Mouse (Mus musculus) naive thymus-derived CD4-positive, alpha-beta T cell, adult 2 months (primary cell): ENCODE results near the gene Mtch1.
A peak's percentile ranks its signal among the peaks of the same experiment; 100 is the strongest.
"Not testable (repeated sequence)": the region's sequence is repeated elsewhere in the genome, so short reads cannot be mapped to it uniquely, and the experiment has no call there.

ENCODE experiments used
- DNase-seq: peaks from one replicate; pipeline ENCODE4 v3.0.0-alpha.2; 2011; ENCODE audit warnings: low read depth

Gene Mtch1

DNA sequence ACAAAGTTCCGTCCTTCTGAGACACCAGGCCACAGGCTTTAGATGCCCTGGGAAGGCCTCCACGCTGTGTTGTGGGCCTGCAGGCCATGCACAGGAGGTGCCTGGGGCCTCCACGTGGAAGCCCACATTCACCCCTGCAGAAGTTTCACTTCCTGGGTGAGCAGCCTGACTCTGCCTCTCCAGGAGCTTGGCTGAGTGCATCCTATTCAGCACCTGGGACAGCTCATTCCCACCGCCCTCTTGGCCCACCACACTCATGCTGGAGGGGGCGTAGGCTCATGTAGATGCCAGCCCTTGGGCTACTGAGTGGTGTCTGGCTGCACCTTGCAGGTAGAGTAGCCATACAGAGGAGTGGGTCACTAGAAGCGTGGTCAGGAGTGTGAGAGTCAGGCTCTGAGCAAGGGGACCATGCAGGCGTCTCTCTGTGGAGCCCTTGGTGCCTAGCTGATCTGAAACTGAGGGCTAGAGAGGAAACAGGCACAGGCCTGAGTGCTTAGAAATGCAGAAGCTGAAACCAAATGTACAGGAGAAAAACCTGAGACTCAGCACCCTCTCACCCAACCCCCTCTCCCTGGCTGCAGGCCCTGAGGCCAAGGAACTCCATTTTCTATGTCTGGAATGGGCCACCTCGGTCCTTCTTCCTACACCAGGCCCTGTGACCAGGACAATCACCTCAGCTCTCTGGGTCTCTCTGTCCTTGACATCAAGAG is 14.4 kb upstream of the Mtch1 start:
- peak; percentile 40 for DNase-seq

DNA sequence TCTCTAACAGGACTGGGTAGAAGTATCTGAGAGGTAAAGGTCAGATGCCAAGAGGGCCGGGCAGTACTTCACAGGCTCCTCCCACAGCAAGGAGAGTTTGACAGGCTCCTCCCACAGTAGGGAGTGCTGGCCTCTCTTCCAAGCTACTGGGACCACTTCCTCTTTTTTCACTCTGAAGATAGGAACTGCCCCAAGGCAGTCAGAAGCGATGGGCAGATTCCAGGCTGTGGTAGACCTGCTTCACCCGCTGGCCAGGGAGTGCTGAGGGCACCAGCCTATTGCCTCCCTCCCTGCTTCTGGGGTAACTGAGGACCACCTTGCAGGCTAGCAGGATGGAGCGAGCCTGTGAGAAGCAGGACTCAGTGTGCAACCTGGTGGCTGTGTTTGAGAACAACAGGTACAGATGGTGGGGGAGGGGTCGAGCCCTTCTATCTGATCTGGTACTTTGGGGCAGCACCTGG is 13.1 kb upstream of the Mtch1 start, which contains the start of gene Fgd2:
TSS of gene Fgd2 (plus strand) at position 154 of the 461 bp plus-strand sequence.
- DNase-seq: peak; percentile 35

- DNase-seq: no peak
These were observed 11.2 kb upstream of the Mtch1 start for GRCm38 (mm10) chr17:29358928-29359327.

DNA sequence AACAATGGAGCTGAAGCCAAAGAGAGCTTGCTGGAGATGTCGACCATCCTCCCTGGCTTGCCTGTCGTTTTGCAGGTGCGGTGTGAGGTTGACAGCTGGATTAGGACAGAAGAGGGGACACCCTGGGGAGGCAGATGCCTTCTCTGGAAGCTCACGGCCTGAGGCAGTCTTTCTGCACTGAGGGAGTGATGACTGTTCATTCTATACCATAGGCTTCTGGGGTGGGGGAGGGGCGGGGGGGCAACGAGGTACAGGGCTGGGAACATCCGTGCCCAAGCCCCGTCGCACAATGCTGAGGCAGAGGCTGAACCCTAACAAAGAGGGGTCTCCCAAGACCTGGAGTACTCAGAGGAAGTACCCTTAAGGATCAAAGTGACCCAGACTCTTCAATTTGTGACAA is 9.1 kb upstream of the Mtch1 start:
- DNase-seq: no peak

DNA sequence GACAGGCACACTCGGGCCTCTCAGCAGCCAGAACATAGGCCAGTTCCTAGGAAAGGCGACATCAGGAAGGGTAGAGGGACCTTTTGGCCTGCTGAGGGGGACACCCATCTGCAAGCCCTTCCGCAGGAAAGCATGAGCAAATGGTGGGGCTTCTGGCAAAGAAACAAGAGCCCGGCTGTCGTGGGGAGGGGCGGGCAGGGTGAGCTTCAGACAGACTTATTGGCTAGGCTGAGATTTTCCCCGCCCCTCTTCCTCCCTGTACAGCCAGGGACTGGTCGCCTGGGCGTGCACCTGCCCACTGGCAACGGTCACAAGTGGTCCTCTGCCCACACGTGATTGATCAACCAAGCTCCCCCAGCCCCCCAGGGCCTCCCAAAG is 8.7 kb upstream of the Mtch1 start:
- DNase-seq: no peak

DNA sequence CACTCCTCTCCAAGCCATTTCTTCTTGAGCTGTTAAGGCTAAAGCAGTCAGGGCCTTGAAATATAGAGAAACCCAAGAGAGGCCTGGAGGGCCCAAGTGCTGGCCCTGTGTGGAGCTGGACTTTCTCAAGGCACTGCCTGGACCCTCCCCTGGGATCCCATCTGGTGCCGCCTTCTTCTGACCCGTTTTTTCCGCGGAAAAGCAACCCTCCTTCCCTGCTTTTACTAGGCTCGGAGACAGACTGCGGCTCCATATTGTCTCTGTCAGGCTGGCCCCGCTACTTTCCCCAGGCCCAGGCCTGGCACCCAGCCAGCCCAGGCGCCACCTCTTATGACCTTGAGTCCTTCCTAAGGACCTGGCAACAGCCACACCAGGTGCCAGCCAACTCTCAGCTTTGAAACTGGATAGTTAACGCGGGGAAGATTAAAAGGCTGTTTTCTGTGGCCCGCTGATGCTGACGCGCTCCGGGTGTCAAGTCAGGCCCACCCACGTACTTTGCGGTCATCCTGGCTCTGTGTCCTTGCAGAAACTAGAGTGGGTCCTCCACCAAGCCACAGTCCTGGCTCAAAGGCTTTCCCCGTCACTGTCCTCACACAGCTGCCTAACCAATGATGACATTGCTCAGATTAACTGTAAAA is 8.2 kb upstream of the Mtch1 start:
- no peak for DNase-seq

GRCm38 (mm10) chr17:29355461-29355840 is 7.7 kb upstream of the Mtch1 start:
- DNase-seq: no peak

GRCm38 (mm10) chr17:29351056-29351455 is 3.3 kb upstream of the Mtch1 start:
- not testable (repeated sequence) for DNase-seq

DNA sequence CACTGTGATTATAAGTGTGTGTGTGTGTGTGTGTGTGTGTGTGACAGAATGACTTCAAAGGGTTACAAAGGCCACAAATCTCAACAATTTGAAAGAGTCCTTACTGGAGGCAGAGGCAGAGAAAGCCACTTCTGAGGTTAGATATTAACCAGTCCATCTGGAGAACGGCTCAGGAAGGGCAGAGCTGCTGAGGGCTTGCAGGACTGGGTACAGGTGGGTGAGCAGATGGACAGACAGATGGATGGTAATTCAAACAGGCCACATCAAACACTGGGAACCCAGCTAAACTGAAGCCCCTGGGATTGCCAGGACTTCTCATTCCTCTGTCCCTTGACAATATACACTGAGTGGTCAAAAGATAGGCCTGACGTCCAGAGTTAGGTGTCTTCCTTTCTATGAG is 1.3 kb upstream of the Mtch1 start:
- DNase-seq: no peak

GRCm38 (mm10) chr17:29347126-29347644 is 549 bp downstream of the Mtch1 start:
- DNase-seq: no peak

- no peak for DNase-seq
These were observed 1.1 kb downstream of the Mtch1 start for GRCm38 (mm10) chr17:29346496-29347125.

GRCm38 (mm10) chr17:29345272-29345671 is 2.5 kb downstream of the Mtch1 start:
- DNase-seq: no peak

DNA sequence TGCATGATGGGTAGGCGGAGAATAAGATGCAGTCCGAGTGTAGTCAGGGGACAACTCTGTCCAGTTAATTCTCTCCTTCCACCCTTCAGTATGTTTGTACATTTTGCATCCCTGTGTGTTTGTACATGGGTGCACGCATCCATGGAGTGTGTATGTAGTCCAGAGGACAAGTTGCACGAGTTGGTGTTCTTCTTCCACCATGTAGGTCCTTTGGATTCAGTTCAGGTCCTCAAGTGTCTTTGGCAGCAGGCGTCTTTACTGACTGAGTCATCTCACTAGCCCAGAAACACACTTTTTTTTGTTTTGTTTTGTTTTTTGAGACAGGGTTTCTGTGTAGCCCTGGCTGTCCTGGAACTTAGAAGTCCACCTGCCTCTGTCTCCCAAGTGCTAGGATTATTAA is 4.5 kb downstream of the Mtch1 start:
- DNase-seq: no peak

DNA sequence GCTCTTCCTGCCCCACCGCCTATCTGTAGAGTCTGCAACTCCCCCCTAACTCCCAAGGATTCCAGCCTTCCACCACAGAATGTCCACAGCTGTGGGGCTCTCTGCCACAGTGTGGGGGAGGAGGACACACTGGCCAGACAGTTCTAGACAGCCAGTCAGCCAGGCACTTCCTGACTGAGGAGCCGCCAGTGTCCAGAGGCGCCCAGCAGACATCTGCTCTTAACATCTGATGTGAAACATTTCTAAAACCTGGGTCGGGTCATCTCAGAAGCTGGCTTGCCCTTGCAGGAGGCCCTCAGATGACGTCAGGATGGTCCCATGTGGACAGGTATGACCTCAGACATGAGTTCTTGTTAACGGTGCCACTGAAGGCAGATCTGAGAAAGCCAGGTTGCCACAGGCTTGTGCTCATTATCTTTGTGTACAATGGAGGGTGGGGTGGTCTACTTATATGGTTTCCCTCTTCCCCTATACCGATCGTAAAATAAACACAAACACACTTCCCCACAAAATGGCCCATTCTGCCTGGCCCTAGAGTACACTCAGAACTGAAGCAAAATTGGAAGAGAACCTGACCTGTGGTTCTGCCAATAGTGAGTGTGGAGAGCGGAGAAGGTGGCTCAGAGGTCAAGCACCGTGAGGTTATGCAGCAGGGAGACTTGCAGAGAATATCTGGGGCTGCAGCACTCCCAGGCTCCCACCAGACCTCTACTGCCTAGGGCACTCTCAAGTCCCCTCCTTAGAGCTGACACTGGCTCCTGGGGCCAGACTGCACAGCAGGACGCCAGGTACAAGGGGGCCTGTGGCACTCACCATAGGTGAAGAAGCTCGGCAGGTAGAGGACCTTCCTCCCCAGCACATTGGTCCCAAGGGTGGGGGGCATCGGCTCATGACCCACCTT is 5.5 kb downstream of the Mtch1 start:
- no peak for DNase-seq

DNA sequence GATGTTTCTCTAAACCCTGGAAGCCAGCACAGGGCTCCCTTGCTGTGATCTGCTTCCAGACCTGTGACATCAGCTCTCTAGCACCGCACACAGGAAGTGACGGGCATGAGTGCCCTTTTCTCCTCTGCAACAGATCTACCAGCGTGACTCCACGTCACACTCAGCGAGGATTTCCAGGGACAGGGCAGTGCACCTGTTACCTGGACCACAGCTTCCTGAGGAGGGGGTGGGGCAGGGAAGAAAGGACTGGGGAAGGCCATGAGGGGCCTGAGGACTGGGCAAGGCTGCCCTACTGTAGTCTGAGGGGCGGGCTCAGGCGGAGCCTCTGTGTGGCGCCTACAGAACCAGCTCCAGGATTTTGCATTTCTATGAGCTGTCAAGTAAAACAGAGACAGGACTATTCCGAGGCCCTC is 6.1 kb downstream of the Mtch1 start:
- DNase-seq: peak; percentile 71

- DNase-seq: no peak
These were observed 7.1 kb downstream of the Mtch1 start for GRCm38 (mm10) chr17:29340406-29341261.

DNA sequence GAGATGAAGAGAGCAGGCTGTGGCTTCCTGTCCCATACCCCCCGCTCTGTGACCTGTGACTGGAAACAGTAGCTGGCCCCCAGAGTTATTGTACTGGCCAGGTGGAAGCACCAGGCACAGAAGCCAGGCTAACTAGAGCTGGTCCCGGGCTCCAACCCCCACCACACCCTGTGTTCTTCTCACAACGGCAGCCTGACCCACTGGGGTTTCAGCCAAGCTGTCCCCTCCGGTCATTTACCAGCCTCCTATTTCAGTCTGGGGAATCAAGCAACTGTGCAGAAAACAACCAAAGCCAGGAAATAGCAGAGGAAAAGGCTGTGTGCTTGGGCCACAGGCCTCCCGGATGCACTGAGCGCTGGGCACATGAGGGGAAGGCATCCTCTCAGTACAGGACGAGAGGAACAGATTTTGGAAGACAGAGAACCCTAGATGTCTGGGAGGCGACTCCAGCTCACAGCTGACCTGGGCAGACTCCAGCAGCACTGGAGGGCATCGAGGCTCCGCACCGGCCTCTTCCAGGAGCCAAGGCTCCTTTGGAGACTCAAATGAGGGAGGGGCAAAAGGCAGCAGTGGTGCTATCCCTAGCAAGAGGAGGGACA is 8.5 kb downstream of the Mtch1 start:
- no peak for DNase-seq

GRCm38 (mm10) chr17:29337979-29338823 is 9.5 kb downstream of the Mtch1 start:
- DNase-seq: no peak

DNA sequence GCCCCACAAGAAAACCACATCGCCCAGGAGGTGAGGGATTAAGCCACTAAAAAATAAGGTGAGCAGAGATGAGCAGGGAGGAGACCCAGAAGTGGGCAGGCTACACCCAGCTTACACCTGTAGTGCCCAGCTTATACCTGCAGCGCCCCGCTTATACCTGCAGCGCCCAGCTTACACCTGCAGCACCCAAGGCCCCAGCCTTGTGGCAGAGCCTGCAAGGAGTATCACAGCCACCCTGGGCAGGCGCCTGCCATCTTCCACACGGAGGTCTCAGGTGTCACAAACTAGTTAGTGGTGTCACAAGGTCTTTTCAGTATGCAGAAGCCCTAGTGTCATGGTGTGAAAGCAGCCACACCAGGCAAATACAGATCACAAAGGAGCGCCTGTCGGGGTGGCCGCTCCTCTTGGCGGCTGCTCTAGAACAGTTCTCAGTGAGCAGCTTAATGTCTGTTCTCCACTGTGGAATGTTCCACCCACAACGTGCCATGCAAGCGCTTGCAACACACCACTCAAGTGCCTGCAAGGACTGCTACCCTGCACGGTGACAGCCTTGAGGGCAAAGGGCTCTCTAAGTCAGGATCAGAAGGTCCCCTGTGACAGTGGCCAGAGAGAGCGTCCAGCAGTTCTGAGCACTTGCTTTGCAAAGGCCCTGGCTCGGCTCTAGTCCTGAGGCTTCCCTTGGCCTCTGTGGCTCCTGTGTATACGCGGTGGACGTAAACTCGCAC is 11.3 kb downstream of the Mtch1 start:
- DNase-seq: no peak
